Mouse (Mus musculus) liver, embryonic 15.5 days (tissue): ENCODE measurements around the gene Dennd1a. TPM values are rescaled to one million over a fixed set of nuclear protein-coding genes. Genes with fewer than 3 reads are reported as not detected.

Experiments
- ATAC-seq: fragments of 200-750 bp; cut with Nextera tagmentation; 2 replicates; pipeline ENCODE4 v1.8.0; 2017; ENCODE audit warnings: moderate number of reproducible peaks, mild to moderate bottlenecking, moderate library complexity; ENCODE audit not compliant: insufficient read depth
- H3K27ac ChIP-seq: fragments of 300-500 bp; sonication (generic); replicated peaks from 2 replicates; pipeline ENCODE4 v1.5.1; 2015; ENCODE audit warnings: mild to moderate bottlenecking, inconsistent platforms
- H3K27me3 ChIP-seq: fragments of 300-500 bp; sonication (generic); 2 replicates; pipeline ENCODE4 v1.6.1; 2015; ENCODE audit warnings: mild to moderate bottlenecking, inconsistent platforms
- H3K36me3 ChIP-seq: fragments of 300-500 bp; sonication (generic); replicated peaks from 2 replicates; pipeline ENCODE4 v1.6.1; 2015; ENCODE audit warnings: moderate library complexity, mild to moderate bottlenecking, inconsistent platforms
- H3K4me1 ChIP-seq: fragments of 300-500 bp; sonication (generic); replicated peaks from 2 replicates; pipeline ENCODE4 v1.6.1; 2015; ENCODE audit warnings: inconsistent platforms
- H3K4me2 ChIP-seq: fragments of 300-500 bp; sonication (generic); 2 replicates; pipeline ENCODE4 v1.6.1; 2015; ENCODE audit warnings: moderate library complexity, mild to moderate bottlenecking, inconsistent platforms
- H3K4me3 ChIP-seq: fragments of 300-500 bp; sonication (generic); replicated peaks from 2 replicates; pipeline ENCODE4 v1.5.1; 2015; ENCODE audit warnings: mild to moderate bottlenecking, inconsistent platforms
- H3K9ac ChIP-seq: fragments of 300-500 bp; sonication (generic); 2 replicates; pipeline ENCODE4 v1.6.1; 2015; ENCODE audit warnings: moderate library complexity, mild to moderate bottlenecking, inconsistent platforms
- H3K9me3 ChIP-seq: fragments of 300-500 bp; sonication (generic); replicated peaks from 2 replicates; pipeline ENCODE4 v1.6.1; 2016; ENCODE audit warnings: inconsistent platforms
- WGBS: fragments of 180-500 bp; shearing (Covaris S2); methylation state at CpG from one replicate; pipeline ENCODE4 v1.1.7; 2015; ENCODE audit warnings: mixed read lengths; ENCODE audit not compliant: insufficient replicate concordance; 5-methylcytosine and 5-hydroxymethylcytosine counted together
- polyA plus RNA-seq: library from polyadenylated mRNA; unstranded; fragments of >200 nt; fragmentation: Nextera tagmentation; extraction: Ambion mirVana; gene quantifications from 2 replicates; pipeline ENCODE4 v1.2.1, GENCODE M21; 2015

Gene Dennd1a
- polyA plus RNA-seq, 1 experiment from 2014 or later: 9.9 TPM

DNA sequence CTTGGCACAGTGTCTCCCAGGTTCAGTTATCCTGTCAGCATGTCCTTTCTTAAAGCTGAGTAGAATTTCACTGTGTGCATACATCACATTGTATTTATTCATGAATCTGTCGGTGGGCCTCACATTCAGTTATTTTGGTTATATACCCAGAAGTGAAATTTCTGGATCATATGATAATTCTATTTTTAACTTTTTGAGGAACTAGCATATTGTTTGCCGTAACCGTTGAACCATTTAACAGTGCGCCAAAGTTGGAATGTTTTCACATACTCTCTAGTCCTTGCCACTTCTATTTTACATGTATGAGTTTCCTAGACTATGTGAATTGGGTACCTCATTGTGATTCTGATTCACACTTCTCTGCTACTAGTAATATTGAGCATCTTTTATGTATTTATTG lies 8.7 kb upstream of the Dennd1a start:
- Histone ChIP-seq H3K9ac (no peak overlapping the region), H3K9me3 (no peaks in the 10 kb centered on the region), H3K27ac (no peak overlapping the region), H3K36me3 (no peaks in the 10 kb centered on the region), H3K4me3 (no peak overlapping the region), H3K4me2 (no peak overlapping the region), H3K4me1 (no peaks in the 10 kb centered on the region), H3K27me3 (peaks cover 12% of the 10 kb centered on the region)
- 69% methylated on average over 4 of the region's 4 CpGs for WGBS
- ATAC-seq: no peak

DNA sequence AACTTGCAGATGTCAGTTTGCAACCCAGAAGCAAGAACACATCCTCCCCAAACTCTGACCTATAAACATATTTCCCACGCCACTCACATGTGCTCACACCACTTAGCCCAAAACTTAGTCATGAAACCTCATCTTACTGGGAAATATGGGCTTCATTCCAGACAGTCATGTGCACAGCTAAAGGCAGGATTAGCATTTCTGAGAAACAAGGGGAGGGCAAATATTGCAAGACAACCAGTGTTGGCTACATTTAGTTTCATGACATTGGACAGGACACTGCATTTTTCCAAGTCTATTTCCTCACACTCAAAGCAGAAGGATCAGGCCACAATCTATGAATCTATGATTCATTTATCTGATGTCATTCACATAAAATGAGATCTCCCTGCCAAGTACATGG lies 4.3 kb upstream of the Dennd1a start:
- no peaks in the 10 kb centered on the region for H3K36me3 ChIP-seq
- peaks cover 10% of the 10 kb centered on the region for H3K4me1 ChIP-seq
- no peak overlapping the region for H3K27ac ChIP-seq
- H3K9me3 ChIP-seq: no peaks in the 10 kb centered on the region
- WGBS: 48% methylated on average over 1 of the region's 1 CpGs
- no peak overlapping the region for H3K4me2 ChIP-seq
- no peak overlapping the region for H3K9ac ChIP-seq
- no peak for ATAC-seq
- H3K27me3 ChIP-seq: peaks cover 9% of the 10 kb centered on the region
- H3K4me3 ChIP-seq: no peak overlapping the region

DNA sequence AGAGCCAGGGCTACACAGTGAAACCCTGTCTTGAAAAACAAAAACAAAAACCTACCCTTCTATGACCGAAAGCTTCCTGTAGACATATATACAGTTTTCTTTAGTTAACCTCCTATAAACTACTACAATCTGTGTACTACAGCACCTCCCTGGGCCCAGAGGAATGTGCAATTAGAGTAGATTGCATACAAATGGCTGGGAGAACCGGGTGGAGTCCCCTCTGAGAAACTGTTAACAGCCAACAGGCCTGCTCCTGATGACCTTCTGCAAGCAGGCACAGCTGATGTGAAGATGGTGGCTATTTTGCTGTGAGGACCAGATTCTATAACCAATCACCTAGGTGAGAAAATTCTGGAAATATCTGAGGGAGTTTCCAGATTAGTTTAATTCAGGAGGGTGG lies 1.0 kb upstream of the Dennd1a start:
- H3K9me3 ChIP-seq: no peaks in the 10 kb centered on the region
- peaks cover 39% of the 10 kb centered on the region for H3K4me1 ChIP-seq
- no peak overlapping the region for H3K4me2 ChIP-seq
- 52% methylated on average over 2 of the region's 2 CpGs for WGBS
- no peaks in the 10 kb centered on the region for H3K36me3 ChIP-seq
- 0 out of 2 replicates have a peak overlapping the region, but pooled peaks have one; percentile 89 for H3K9ac ChIP-seq
- no peaks in the 10 kb centered on the region for H3K27me3 ChIP-seq
- H3K27ac ChIP-seq: no peak overlapping the region
- no peak overlapping the region for H3K4me3 ChIP-seq
- ATAC-seq: no peak

DNA sequence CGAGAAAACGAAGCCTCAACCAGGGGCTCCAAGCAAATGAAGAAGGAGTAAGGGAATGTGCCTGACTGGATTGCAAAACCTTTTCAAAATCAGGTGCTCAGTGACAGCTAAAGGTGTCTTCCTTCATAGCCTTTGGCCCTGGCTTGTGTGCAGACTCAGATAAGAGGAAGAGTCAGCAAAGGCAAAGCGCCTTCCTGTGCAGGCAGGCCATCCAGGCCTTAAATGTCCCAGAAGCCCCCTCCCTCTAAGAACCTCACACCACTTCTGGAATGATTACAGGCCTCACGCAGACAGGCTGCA lies 807 bp downstream of the Dennd1a start:
- H3K4me1 ChIP-seq: peaks cover 41% of the 10 kb centered on the region
- H3K4me2 ChIP-seq: peak overlapping the region; percentile 82
- no peaks in the 10 kb centered on the region for H3K9me3 ChIP-seq
- 3% methylated on average over 4 of the region's 4 CpGs for WGBS
- peak overlapping the region; percentile 87 for H3K4me3 ChIP-seq
- no peaks in the 10 kb centered on the region for H3K36me3 ChIP-seq
- peak overlapping the region; percentile 89 for H3K9ac ChIP-seq
- H3K27me3 ChIP-seq: no peaks in the 10 kb centered on the region
- H3K27ac ChIP-seq: peak overlapping the region; percentile 89
- peak; percentile 54 for ATAC-seq

DNA sequence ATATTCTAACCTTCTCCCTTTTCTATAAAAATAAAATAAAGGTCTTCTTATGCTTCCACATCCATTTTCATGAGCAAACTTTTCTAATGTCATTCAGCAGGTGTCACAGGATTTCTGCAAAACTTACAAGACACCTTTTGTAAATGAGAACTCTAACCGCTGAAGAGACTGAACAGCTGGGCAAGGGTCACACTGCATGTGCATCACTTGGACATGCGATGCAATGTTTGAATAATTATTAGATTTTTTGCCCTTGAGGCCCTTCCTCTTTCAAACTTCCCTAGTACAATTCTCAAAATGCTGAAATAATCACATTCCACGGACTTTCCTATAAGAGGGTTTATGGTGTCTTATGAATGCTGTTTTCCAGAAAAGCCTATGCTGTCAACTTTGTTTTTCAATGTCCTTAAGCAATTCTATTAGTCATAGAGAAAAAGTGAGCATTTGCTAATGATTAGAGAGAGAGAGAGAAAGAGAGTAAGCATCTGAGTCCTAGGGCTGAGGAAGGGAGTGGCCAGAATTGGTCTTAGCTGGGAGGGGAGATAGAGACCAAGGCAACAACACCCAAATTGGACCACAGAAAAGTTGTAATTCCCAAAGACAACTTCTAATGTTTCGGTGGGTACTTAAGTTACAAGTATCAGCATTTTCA lies 1.3 kb downstream of the Dennd1a start:
- H3K9me3 ChIP-seq: no peaks in the 10 kb centered on the region
- no peaks in the 10 kb centered on the region for H3K36me3 ChIP-seq
- no peaks in the 10 kb centered on the region for H3K27me3 ChIP-seq
- H3K4me1 ChIP-seq: peaks cover 41% of the 10 kb centered on the region
- ATAC-seq: no peak
- peak overlapping the region; percentile 89; the same call in 1 of the 2 replicates for H3K9ac ChIP-seq
- peak overlapping the region; percentile 82 for H3K4me2 ChIP-seq
- peak overlapping the region; percentile 87 for H3K4me3 ChIP-seq
- 54% methylated on average over 4 of the region's 4 CpGs for WGBS
- peak overlapping the region; percentile 89 for H3K27ac ChIP-seq

DNA sequence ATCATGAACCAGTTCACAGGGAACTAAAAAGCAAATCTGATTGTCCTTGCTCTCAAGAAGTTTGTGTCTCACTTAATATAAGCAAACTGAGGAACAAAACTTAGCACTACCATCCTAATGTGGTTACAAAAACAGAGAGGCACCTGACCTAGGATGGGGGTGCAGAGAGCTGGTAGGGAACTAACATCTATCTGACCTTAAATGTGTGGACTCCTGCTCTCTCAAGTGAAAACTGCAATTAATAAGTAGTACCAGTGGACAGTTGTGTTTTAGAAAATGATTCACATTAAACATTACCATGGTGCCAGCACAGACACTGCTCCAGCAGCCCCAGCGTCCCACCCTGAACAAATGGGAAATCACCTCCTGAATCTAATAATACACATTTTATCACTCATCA lies 3.2 kb downstream of the Dennd1a start:
- peaks cover 41% of the 10 kb centered on the region for H3K4me1 ChIP-seq
- no peaks in the 10 kb centered on the region for H3K27me3 ChIP-seq
- no peak for ATAC-seq
- no peak overlapping the region for H3K27ac ChIP-seq
- no peaks in the 10 kb centered on the region for H3K9me3 ChIP-seq
- H3K36me3 ChIP-seq: no peaks in the 10 kb centered on the region
- 80% methylated on average over 1 of the region's 1 CpGs for WGBS
- no peak overlapping the region for H3K4me2 ChIP-seq
- H3K4me3 ChIP-seq: no peak overlapping the region
- H3K9ac ChIP-seq: no peak overlapping the region

DNA sequence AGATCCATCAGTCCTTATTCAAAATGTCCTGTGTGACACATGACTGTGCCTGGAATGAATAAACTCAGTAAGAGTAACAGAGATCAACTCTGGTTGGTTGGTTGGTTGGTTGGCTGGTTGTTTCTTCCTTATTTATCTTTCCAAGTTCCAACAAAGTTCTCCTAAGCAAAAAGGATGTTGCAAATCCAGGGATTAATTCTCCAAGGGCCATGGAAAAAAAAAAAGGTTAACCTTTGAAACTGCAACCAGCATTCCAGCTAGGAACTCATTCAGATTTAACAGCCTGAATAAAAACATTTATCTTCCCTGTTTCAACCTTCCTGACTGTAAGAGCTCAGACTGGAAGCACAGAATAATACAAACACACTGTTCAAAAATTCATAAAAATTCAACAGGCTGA lies 6.8 kb downstream of the Dennd1a start:
- H3K9me3 ChIP-seq: no peaks in the 10 kb centered on the region
- peaks cover 20% of the 10 kb centered on the region for H3K4me1 ChIP-seq
- H3K27me3 ChIP-seq: no peaks in the 10 kb centered on the region
- H3K4me2 ChIP-seq: no peak overlapping the region
- no peak overlapping the region for H3K27ac ChIP-seq
- no peak overlapping the region for H3K4me3 ChIP-seq
- H3K9ac ChIP-seq: no peak overlapping the region
- no peak for ATAC-seq
- no peaks in the 10 kb centered on the region for H3K36me3 ChIP-seq

DNA sequence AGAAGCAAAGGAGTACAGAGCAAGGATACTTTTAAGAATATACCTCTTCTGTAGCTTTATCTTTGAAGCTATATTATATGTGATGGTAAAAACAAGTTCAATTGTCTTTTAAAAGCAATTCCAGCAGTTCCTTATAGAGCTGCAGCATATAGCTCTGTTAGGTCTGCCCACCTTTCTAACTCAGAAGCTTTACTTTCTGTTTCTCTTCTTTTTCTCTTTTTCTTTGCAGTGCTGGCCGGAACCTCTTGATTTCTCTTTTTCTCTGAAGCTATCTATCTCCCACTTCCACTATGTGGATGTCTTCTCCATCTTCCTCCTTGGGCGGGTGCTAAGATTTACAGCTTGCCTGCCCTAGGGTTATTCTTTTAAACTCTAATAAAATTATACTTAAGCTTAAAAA lies 12.2 kb downstream of the Dennd1a start:
- no peaks in the 10 kb centered on the region for H3K9me3 ChIP-seq
- no peak overlapping the region for H3K4me3 ChIP-seq
- no peaks in the 10 kb centered on the region for H3K27me3 ChIP-seq
- no peak for ATAC-seq
- no peaks in the 10 kb centered on the region for H3K36me3 ChIP-seq
- no peak overlapping the region for H3K4me2 ChIP-seq
- H3K27ac ChIP-seq: no peak overlapping the region
- no peak overlapping the region for H3K9ac ChIP-seq
- WGBS: 71% methylated on average over 2 of the region's 2 CpGs
- no peaks in the 10 kb centered on the region for H3K4me1 ChIP-seq

DNA sequence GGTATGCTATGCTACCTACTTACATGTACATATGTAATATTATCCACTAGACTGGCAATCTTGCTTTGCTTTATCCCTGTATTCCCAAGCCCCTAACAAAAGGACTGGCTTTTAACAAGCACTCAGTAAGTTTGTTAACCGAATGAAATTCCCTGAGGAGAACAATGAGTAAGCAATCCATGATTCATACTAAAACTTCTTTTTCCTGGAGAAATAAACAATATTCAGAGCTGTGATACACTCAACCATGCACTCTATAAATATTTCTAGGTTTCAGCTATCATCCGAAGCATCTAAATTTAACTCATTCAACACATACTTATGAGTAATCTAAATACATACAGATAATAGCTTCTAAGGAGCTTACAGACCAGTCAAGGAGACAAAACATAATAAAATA lies 23.5 kb downstream of the Dennd1a start:
- Histone ChIP-seq H3K36me3 (0 out of 2 replicates have a peak, but pooled peaks cover 2% of the 10 kb centered on the region), H3K4me2 (no peak overlapping the region), H3K9me3 (no peaks in the 10 kb centered on the region), H3K27ac (no peak overlapping the region), H3K9ac (no peak overlapping the region), H3K4me3 (no peak overlapping the region), H3K4me1 (peaks cover 8% of the 10 kb centered on the region), H3K27me3 (no peaks in the 10 kb centered on the region)
- no peak for ATAC-seq
- 76% methylated on average over 2 of the region's 2 CpGs for WGBS

DNA sequence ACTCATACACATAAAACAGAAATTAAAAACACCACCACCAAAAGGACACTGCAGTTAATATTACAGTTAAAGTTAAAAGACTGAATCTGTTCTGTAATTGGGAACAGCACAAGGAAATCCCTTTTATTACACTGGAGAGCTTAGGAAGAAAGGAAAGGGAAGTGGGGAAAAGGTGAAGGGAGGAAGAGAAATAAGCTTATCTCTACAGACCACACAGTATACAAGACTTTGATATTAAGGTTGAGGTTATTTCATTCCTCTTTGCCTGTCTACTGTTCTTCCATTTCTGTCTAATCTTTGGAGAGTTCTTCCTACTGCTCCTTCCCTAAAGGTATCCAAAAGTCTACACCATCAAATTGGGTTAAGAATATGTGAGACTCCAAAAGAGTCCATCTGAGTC lies 28.1 kb downstream of the Dennd1a start:
- Histone ChIP-seq H3K4me2 (no peak overlapping the region), H3K27ac (no peak overlapping the region), H3K9ac (no peak overlapping the region), H3K36me3 (no peaks in the 10 kb centered on the region), H3K9me3 (no peaks in the 10 kb centered on the region), H3K27me3 (no peaks in the 10 kb centered on the region), H3K4me1 (peaks cover 13% of the 10 kb centered on the region), H3K4me3 (no peak overlapping the region)
- ATAC-seq: no peak

DNA sequence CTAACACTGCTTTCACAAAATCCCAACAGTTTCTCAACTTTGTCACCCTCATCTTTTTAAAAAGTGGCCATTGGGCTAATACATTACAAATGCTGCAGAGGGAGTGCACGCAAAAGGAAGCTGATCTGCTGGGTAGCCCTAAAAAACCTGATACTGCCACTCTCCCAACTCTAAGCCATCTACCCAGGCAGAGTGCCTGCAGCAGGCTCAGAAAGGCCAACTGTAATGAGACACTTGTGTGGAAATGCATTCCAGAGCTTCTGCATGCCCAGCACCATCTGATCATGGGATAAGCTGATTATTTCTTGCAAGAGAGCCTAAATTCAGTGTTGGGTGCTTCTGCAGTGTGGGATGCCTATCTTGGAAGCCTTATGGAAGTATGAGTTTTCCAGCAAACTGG lies 49.6 kb downstream of the Dennd1a start:
- H3K36me3 ChIP-seq: 0 out of 2 replicates have a peak, but pooled peaks cover under 1% of the 10 kb centered on the region
- no peak overlapping the region for H3K4me3 ChIP-seq
- WGBS: 80% methylated on average over 1 of the region's 1 CpGs
- no peak overlapping the region for H3K9ac ChIP-seq
- no peak for ATAC-seq
- peaks cover 6% of the 10 kb centered on the region for H3K4me1 ChIP-seq
- H3K27ac ChIP-seq: no peak overlapping the region
- H3K9me3 ChIP-seq: no peaks in the 10 kb centered on the region
- H3K4me2 ChIP-seq: no peak overlapping the region
- no peaks in the 10 kb centered on the region for H3K27me3 ChIP-seq

DNA sequence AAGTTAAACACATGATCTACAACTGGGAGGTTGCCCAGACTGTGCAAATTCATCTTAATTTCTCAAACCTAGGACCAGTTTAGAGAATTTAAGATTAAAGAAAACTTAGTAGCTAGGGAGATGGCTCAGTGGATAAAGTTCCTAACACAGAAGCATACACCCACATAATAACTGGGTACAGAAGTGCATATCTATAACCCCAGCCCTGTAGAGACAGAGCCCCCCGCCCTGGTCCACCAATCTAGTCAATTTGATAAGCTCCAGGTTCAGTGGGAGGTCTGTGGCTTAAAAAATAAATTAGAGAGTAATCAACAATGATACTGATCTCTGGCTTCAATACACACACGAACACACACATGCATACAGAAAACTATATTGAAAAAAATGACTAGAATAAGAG lies 51.6 kb downstream of the Dennd1a start:
- no peaks in the 10 kb centered on the region for H3K27me3 ChIP-seq

More for the DNA sequence above, 51.6 kb downstream of the Dennd1a start:
- Histone ChIP-seq H3K4me3 (no peak overlapping the region), H3K9me3 (no peaks in the 10 kb centered on the region), H3K27ac (0 out of 2 replicates have a peak overlapping the region, but pooled peaks have one; percentile 15), H3K4me1 (peaks cover 6% of the 10 kb centered on the region), H3K9ac (no peak overlapping the region), H3K4me2 (no peak overlapping the region), H3K36me3 (no peaks in the 10 kb centered on the region)
- 17% methylated on average over 2 of the region's 2 CpGs for WGBS
- peak; percentile 76 for ATAC-seq
